Mouse (Mus musculus): ENCODE measurements around the gene Ppie. TPM values are rescaled to one million over a fixed set of nuclear protein-coding genes. Genes with fewer than 3 reads are reported as not detected.

Ppie gene
- polyA plus RNA-seq, 1 experiment, result not detected

DNA sequence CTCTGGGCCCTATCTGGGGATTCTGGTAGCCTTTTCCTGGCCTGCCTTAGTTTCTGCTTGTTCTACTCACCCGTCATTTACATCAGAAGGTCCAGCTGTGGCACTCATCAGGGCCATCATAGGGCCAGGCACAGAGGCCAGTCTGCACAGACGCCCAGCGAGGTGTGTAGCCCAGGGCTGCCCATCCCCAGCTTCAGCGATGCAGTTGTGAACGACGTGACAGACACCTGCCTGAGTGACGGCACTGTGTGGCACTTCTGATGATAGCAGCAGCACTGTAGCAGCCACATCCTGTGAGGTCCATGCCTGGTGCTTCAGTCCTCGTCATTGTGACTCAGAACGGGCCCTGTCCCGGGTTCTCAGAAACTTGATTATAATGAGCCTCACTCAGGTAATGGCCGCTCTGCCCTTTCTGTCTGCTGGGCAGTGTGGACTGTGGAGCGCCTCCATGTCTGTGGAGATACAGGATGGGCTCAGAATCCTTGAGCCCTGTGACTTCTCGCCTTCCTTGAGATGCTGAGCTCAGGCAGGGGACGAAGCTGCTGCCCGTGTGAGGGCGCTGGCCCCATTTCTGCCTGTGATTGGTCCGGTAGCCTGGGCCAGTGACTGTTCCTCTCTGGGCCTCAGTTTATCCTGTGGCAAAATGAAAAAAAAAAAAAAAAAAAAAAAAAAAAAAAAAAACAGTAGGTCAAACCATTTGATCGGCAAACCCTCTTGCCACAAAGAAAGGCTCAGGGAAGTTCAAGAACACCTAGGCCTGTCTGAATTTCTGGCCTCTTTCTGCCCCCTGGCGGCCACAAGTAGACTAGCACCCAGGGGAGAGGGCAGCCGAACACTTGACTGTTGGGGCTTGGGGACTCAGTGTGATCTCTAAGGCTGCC is 57.2 kb downstream of the Ppie start:
- Histone ChIP-seq H3K4me1 (ENCODE audit: control insufficient read depth, insufficient read depth, low read length) (no peaks in the 10 kb centered on the region), H3K4me3 (ENCODE audit: insufficient read depth, low read depth, low read length) (no peak overlapping the region), H3K27ac (ENCODE audit: insufficient read depth, low read depth, low read length) (no peak overlapping the region)
- TF ChIP-seq POLR2A (IDR thresholded peaks at IDR 0.05; ENCODE audit: insufficient read depth, low read depth, low read length) (no peak), CTCF (IDR thresholded peaks at IDR 0.05; ENCODE audit: insufficient read depth, low read depth, low read length) (peak; percentile 82)
- 78% methylated on average over 20 of the region's 20 CpGs for WGBS

DNA sequence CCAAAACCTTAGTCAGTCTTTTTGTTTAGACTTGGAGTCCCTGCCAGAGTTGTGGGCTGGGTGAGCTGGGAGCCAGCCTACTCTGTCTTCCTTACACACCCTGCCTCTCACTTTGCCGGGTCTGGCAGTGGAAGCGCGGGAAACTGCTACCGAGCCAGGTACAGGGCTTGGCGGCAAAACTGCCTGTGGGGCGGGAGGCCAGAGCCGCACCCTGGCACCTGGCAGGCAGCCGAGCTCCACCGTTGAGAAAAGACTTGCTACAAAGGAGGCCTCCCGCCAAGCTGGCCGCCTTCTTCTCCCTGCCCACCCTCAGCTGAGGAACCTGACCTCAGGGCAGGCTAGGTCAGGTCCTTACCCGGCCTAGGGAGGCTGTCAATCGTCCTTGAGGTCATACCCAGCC is 59.0 kb downstream of the Ppie start:
- Histone ChIP-seq H3K4me3 (ENCODE audit: insufficient read depth, low read depth, low read length) (no peak overlapping the region), H3K4me1 (ENCODE audit: control insufficient read depth, insufficient read depth, low read length) (no peaks in the 10 kb centered on the region), H3K27ac (ENCODE audit: insufficient read depth, low read depth, low read length) (no peak overlapping the region)
- TF ChIP-seq POLR2A (IDR thresholded peaks at IDR 0.05; ENCODE audit: insufficient read depth, low read depth, low read length) (no peak), CTCF (IDR thresholded peaks at IDR 0.05; ENCODE audit: insufficient read depth, low read depth, low read length) (no peak)
- WGBS, result 46% methylated on average over 13 of the region's 13 CpGs

GRCm38 (mm10) chr4:123078231-123078630 is 61.5 kb downstream of the Ppie start:
- H3K4me1 ChIP-seq (ENCODE audit: control insufficient read depth, insufficient read depth, low read length), result no peaks in the 10 kb centered on the region
- no peak overlapping the region for H3K27ac ChIP-seq (ENCODE audit: insufficient read depth, low read depth, low read length)
- WGBS, result 88% methylated on average over 4 of the region's 4 CpGs
- no peak overlapping the region for H3K4me3 ChIP-seq (ENCODE audit: insufficient read depth, low read depth, low read length)
- no peak for TF ChIP-seq POLR2A (IDR thresholded peaks at IDR 0.05; ENCODE audit: insufficient read depth, low read depth, low read length)
- TF ChIP-seq CTCF (IDR thresholded peaks at IDR 0.05; ENCODE audit: insufficient read depth, low read depth, low read length), result no peak

Other genes starting within 250 kb of the Ppie start
- not detected in 2 replicates for gene Mfsd2a, start 178.8 kb downstream of the Ppie start, polyA plus RNA-seq (2012; ENCODE audit: insufficient read depth, insufficient read length, low replicate concordance, missing spikeins)
- not detected in 2 replicates for gene Mycl, start 144.3 kb downstream of the Ppie start, polyA plus RNA-seq (2012; ENCODE audit: insufficient read depth, insufficient read length, low replicate concordance, missing spikeins)
- not detected in 2 replicates for gene Trit1, start 123.4 kb downstream of the Ppie start, polyA plus RNA-seq (2012; ENCODE audit: insufficient read depth, insufficient read length, low replicate concordance, missing spikeins)
- gene Bmp8b, start 34.8 kb downstream of the Ppie start, polyA plus RNA-seq (2012; ENCODE audit: insufficient read depth, insufficient read length, low replicate concordance, missing spikeins), result not detected in 2 replicates
- gene Oxct2b, start 23.7 kb downstream of the Ppie start, polyA plus RNA-seq (2012; ENCODE audit: insufficient read depth, insufficient read length, low replicate concordance, missing spikeins), result not detected in 2 replicates
- 61.6 TPM in 1 of 2 replicates, not detected in the other for gene Hpcal4, start 43.3 kb upstream of the Ppie start, polyA plus RNA-seq (2012; ENCODE audit: insufficient read depth, insufficient read length, low replicate concordance, missing spikeins)
- not detected in 2 replicates for gene Nt5c1a, start 61.6 kb upstream of the Ppie start, polyA plus RNA-seq (2012; ENCODE audit: insufficient read depth, insufficient read length, low replicate concordance, missing spikeins)
- gene Heyl, start 93.6 kb upstream of the Ppie start, polyA plus RNA-seq (2012; ENCODE audit: insufficient read depth, insufficient read length, low replicate concordance, missing spikeins), result not detected in 2 replicates
- not detected in 2 replicates for gene Pabpc4, start 122.4 kb upstream of the Ppie start, polyA plus RNA-seq (2012; ENCODE audit: insufficient read depth, insufficient read length, low replicate concordance, missing spikeins)
- not detected in 2 replicates for gene Oxct2a, start 183.7 kb upstream of the Ppie start, polyA plus RNA-seq (2012; ENCODE audit: insufficient read depth, insufficient read length, low replicate concordance, missing spikeins)
- not detected in 2 replicates for gene Bmp8a, start 203.3 kb upstream of the Ppie start, polyA plus RNA-seq (2012; ENCODE audit: insufficient read depth, insufficient read length, low replicate concordance, missing spikeins)

All from olfactory bulb, adult 2 months (tissue).